Mouse (Mus musculus) kidney, postnatal 0 days (tissue): ENCODE results near the gene Olfr441. TPM values are rescaled to one million over a fixed set of nuclear protein-coding genes. Genes with fewer than 3 reads are reported as not detected.
A peak's percentile ranks its signal among the peaks of the same experiment; 100 is the strongest.
"Not testable (repeated sequence)": the region's sequence is repeated elsewhere in the genome, so short reads cannot be mapped to it uniquely, and the experiment has no call there.

Experiments
- ATAC-seq: fragments of 200-750 bp; cut with Nextera tagmentation; replicated peaks from 2 replicates; pipeline ENCODE4 v1.8.0; 2017; ENCODE audit warnings: low read depth, moderate number of reproducible peaks, moderate TSS enrichment, moderate library complexity; ENCODE audit not compliant: low FRiP score
- DNase-seq: peaks from one replicate; pipeline ENCODE4 v3.0.0-alpha.2; 2016; ENCODE audit warnings: low spot score
- H3K27ac ChIP-seq: fragments of 300-500 bp; sonication (generic); 2 replicates; pipeline ENCODE4 v1.5.1; 2014; ENCODE audit warnings: mild to moderate bottlenecking
- H3K27me3 ChIP-seq: fragments of 300-500 bp; sonication (generic); 2 replicates; pipeline ENCODE4 v1.6.1; 2014; ENCODE audit warnings: low read length, mixed read lengths; ENCODE audit not compliant: insufficient read depth
- H3K36me3 ChIP-seq: fragments of 300-500 bp; sonication (generic); 2 replicates; pipeline ENCODE4 v1.6.1; 2014; ENCODE audit warnings: low read length, mixed read lengths; ENCODE audit not compliant: insufficient read depth
- H3K4me1 ChIP-seq: fragments of 300-500 bp; sonication (generic); replicated peaks from 2 replicates; pipeline ENCODE4 v1.6.1; 2014; ENCODE audit warnings: antibody characterized with exemption, low read length, mixed read lengths; ENCODE audit not compliant: insufficient read depth
- H3K4me2 ChIP-seq: fragments of 300-500 bp; sonication (generic); 2 replicates; pipeline ENCODE4 v1.6.1; 2014; ENCODE audit warnings: mild to moderate bottlenecking, low read length, moderate library complexity, mixed read lengths
- H3K4me3 ChIP-seq: fragments of 300-500 bp; sonication (generic); replicated peaks from 2 replicates; pipeline ENCODE4 v1.5.1; 2014; ENCODE audit warnings: low read depth, low read length
- H3K9ac ChIP-seq: fragments of 300-500 bp; sonication (generic); 2 replicates; pipeline ENCODE4 v1.6.1; 2014; ENCODE audit warnings: low read depth, low read length
- H3K9me3 ChIP-seq: fragments of 300-500 bp; sonication (generic); replicated peaks from 2 replicates; pipeline ENCODE4 v1.6.1; 2016; ENCODE audit warnings: low read length, inconsistent platforms, mixed read lengths
- CTCF ChIP-seq: IDR thresholded peaks from 2 replicates; pipeline ENCODE4 v1.5.1; 2016; ENCODE audit warnings: antibody characterized with exemption, low read depth, mild to moderate bottlenecking, moderate library complexity
- WGBS: fragments of 180-500 bp; shearing (Covaris S2); extraction: QIAGEN DNeasy Blood & Tissue Kit; methylation state at CpG from one replicate; pipeline ENCODE4 v1.1.7; 2014; 5-methylcytosine and 5-hydroxymethylcytosine counted together
- polyA plus RNA-seq: library from polyadenylated mRNA; unstranded; fragments of >200 nt; fragmentation: Nextera tagmentation; extraction: Ambion mirVana; gene quantifications from 2 replicates; pipeline ENCODE4 v1.2.1, GENCODE M21; 2015

Olfr441 gene
- polyA plus RNA-seq, result not detected in 2 replicates

DNA sequence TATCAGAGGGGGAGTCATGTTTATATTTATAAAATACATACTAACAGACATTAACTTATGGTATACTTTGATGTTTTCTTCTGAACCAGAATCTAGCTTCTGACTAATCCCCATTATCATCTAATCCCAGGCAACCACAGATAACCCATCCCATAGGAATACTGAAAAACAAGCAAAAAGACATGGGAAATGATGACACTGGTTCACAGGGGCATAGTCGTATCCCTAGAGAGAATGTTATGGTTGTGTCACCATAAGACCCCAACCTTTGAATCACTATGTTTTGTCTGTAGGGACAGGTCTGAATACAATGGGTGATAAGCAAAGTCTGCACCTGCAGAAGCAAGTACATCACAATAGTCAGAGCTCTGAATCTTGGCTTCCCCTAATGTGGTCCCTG, at the start of gene Olfr441:
TSS of gene Olfr441 (plus strand) at position 301 of the 400 bp plus-strand sequence.
- H3K4me3 ChIP-seq, H3K27ac ChIP-seq, H3K9me3 ChIP-seq, H3K9ac ChIP-seq, H3K4me1 ChIP-seq, H3K27me3 ChIP-seq, H3K4me2 ChIP-seq, H3K36me3 ChIP-seq, DNase-seq, ATAC-seq: not testable (repeated sequence)
- WGBS, result 87% methylated on average over 1 of the region's 1 CpGs

GRCm38 (mm10) chr6:43078750-43079149, 27.4 kb upstream of the Olfr441 start:
- H3K36me3 ChIP-seq, result no peaks in the 10 kb centered on the region
- no peak overlapping the region for H3K4me2 ChIP-seq
- H3K4me1 ChIP-seq, result no peaks in the 10 kb centered on the region
- 16% methylated on average over 2 of the region's 2 CpGs for WGBS
- peak; percentile 74 for TF ChIP-seq CTCF
- ATAC-seq (no peak), DNase-seq (peak; percentile 52)
- no peak overlapping the region for H3K4me3 ChIP-seq
- H3K27ac ChIP-seq, result no peak overlapping the region
- no peak overlapping the region for H3K9ac ChIP-seq
- H3K27me3 ChIP-seq, result no peaks in the 10 kb centered on the region
- H3K9me3 ChIP-seq, result no peaks in the 10 kb centered on the region

DNA sequence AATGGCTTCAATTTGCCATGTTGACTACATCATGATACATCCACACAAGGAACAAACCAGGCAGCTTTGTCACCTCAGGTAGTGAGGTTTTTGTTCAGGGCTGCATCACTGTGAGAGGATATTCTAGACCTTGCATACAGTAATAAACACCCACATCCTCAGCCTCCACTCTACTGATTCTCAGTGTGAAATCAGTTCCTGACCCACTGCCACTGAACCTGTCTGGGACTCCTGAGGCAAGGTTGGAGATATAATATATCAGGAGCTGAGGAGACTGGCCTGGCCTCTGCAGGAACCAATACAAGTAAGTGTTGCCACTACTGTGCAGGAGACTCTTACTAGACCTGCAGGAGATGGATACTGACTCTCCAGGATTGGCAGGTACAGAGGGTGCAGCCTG, 24.8 kb upstream of the Olfr441 start:
- not testable (repeated sequence) for ATAC-seq, H3K36me3 ChIP-seq, H3K9ac ChIP-seq, DNase-seq, H3K4me3 ChIP-seq, H3K4me2 ChIP-seq, H3K4me1 ChIP-seq, H3K27ac ChIP-seq, H3K27me3 ChIP-seq, H3K9me3 ChIP-seq

GRCm38 (mm10) chr6:43146267-43146666, 40.1 kb downstream of the Olfr441 start, which contains the start of gene Olfr237-ps1:
Gene Olfr237-ps1, plus strand, starts transcription at chr6:43146567.
- H3K9ac ChIP-seq, DNase-seq, H3K4me1 ChIP-seq, H3K36me3 ChIP-seq, H3K9me3 ChIP-seq, H3K27me3 ChIP-seq, ATAC-seq, H3K4me2 ChIP-seq, H3K4me3 ChIP-seq, H3K27ac ChIP-seq: not testable (repeated sequence)
- 93% methylated on average over 2 of the region's 2 CpGs for WGBS

- Histone ChIP-seq H3K4me3 (no peak overlapping the region), H3K9ac (no peak overlapping the region), H3K27me3 (no peaks in the 10 kb centered on the region), H3K9me3 (no peaks in the 10 kb centered on the region), H3K36me3 (no peaks in the 10 kb centered on the region), H3K4me1 (no peaks in the 10 kb centered on the region), H3K27ac (no peak overlapping the region), H3K4me2 (no peak overlapping the region)
- no peak for ATAC-seq
- no peak for DNase-seq
- TF ChIP-seq CTCF, result no peak
- 47% methylated on average over 1 of the region's 1 CpGs for WGBS
Measured at GRCm38 (mm10) chr6:43159502-43159901, 53.3 kb downstream of the Olfr441 start.

- ATAC-seq, result no peak
- 67% methylated on average over 3 of the region's 3 CpGs for WGBS
- Histone ChIP-seq H3K4me1 (no peaks in the 10 kb centered on the region), H3K4me2 (no peak within 1 kb of the TSS), H3K9me3 (no peaks in the 10 kb centered on the region), H3K36me3 (no peaks in the 10 kb centered on the region), H3K27me3 (no peaks in the 10 kb centered on the region), H3K27ac (no peak within 1 kb of the TSS), H3K9ac (no peak within 1 kb of the TSS), H3K4me3 (no peak within 1 kb of the TSS)
- DNase-seq, result no peak
- TF ChIP-seq CTCF, result no peak
Measured at GRCm38 (mm10) chr6:43162982-43163381, 56.8 kb downstream of the Olfr441 start, which contains the start of gene Olfr437. Gene Olfr437, plus strand, starts transcription at chr6:43163282.

DNA sequence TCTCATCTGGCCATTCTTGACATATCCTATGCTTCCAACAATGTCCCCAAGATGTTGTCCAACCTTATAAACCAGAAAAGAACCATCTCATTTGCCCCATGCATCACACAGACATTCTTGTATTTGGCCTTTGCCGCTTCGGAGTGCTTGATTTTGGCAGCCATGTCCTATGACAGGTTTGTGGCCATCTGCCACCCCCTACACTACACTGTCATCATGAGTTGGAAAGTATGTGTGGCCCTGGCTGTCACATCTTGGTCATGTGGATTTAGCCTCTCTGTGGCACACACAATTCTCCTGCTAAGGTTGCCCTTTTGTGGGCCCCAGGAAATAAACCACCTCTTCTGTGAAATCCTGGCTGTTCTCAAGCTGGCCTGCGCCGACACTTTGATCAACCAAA, 61.1 kb downstream of the Olfr441 start:
- no peak overlapping the region for H3K4me2 ChIP-seq
- H3K4me3 ChIP-seq, result no peak overlapping the region
- H3K27ac ChIP-seq, result no peak overlapping the region
- TF ChIP-seq CTCF, result no peak
- no peak overlapping the region for H3K9ac ChIP-seq
- H3K36me3 ChIP-seq, result no peaks in the 10 kb centered on the region
- H3K9me3 ChIP-seq, result no peaks in the 10 kb centered on the region
- no peak for ATAC-seq
- no peaks in the 10 kb centered on the region for H3K4me1 ChIP-seq
- DNase-seq, result no peak
- WGBS, result 90% methylated on average over 4 of the region's 4 CpGs
- H3K27me3 ChIP-seq, result no peaks in the 10 kb centered on the region

Other genes with a start within 250 kb of the Olfr441 start
- gene Olfr448, start 215.9 kb upstream of the Olfr441 start, polyA plus RNA-seq, result not detected in 2 replicates
- not detected in 2 replicates for gene Olfr447, start 197.5 kb upstream of the Olfr441 start, polyA plus RNA-seq
- gene Olfr446, start 185.0 kb upstream of the Olfr441 start, polyA plus RNA-seq, result not detected in 2 replicates
- gene Olfr444, start 157.3 kb upstream of the Olfr441 start, polyA plus RNA-seq, result not detected in 2 replicates
- gene Olfr237-ps1, start 40.2 kb downstream of the Olfr441 start, polyA plus RNA-seq, result not detected in 2 replicates
- not detected in 2 replicates for gene Olfr437, start 56.9 kb downstream of the Olfr441 start, polyA plus RNA-seq
- gene Olfr13, start 65.8 kb downstream of the Olfr441 start, polyA plus RNA-seq, result not detected in 2 replicates
- gene Olfr435, start 90.8 kb downstream of the Olfr441 start, polyA plus RNA-seq, result not detected in 2 replicates
- gene Olfr434, start 106.7 kb downstream of the Olfr441 start, polyA plus RNA-seq, result not detected in 2 replicates
- gene Olfr47, start 125.2 kb downstream of the Olfr441 start, polyA plus RNA-seq, result not detected in 2 replicates
- 16.2 and 16.4 TPM in 2 replicates for gene Arhgef5, start 159.2 kb downstream of the Olfr441 start, polyA plus RNA-seq
- not detected in 2 replicates for gene Nobox, start 203.2 kb downstream of the Olfr441 start, polyA plus RNA-seq